8 mouse cellular contexts compared by ENCODE assay signal in the genomic region with DNA sequence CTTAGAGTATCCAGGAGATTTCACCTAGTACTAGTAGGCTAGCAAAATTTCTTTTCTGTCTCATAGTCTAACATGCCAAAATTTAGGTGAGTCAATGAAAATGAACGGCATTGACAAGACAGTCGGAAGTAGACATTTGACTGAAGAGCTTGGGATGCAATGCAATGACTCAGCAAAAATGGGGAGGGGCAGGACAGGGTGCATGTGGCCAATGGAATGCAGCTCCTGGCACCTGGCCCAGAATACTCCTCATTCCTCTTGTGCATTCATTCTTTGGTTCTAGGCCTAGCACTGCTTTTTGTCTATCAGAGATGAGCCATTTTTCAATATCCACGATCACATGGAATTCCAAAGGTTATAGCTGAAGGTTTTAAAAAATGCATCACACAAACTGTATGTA. TPM values are rescaled to one million over a fixed set of nuclear protein-coding genes. Genes with fewer than 3 reads are reported as not detected.
DNase-seq lines count a peak whose midpoint lies in the region.

No protein-coding gene starts in this region.

- peak; percentile 22 to 59 for DNase-seq in adrenal gland, adult (ENCODE audit: inconsistent age in 2 of 2, low spot score in 1 of 2)
- DNase-seq in adrenal gland, postnatal 4 days (ENCODE audit: low spot score in 2 of 2): no peak
- DNase-seq in ovary, postnatal 36 days (ENCODE audit: low spot score): peak; percentile 16
- no peak for DNase-seq in ovary, postnatal 10 days (ENCODE audit: low spot score)
- DNase-seq in heart, postnatal 10 days: peak; percentile 58 to 68
- peak; percentile 29 for DNase-seq in lung, postnatal 25 days (ENCODE audit: low spot score)
- DNase-seq in layer of hippocampus, adult 9-10 months (ENCODE audit: low spot score): no peak
- DNase-seq in left cerebral cortex, adult 9 months (ENCODE audit: low spot score in 2 of 2): no peak

- intact Hi-C loops in heart, postnatal 10 days (cut with DNase I): no loop called here

RNA-seq across cellular contexts. Expression of gene Sema3e, which starts 48.1 kb away (rescaled TPM):
- under 1 TPM; 0.51 to 0.62 TPM for total RNA-seq in adrenal gland, postnatal 4 days (2021)
- under 1 TPM; 0.12 to 0.19 TPM for total RNA-seq in heart, postnatal 10 days (2021)

Comparison
In these comparisons a context has a peak if more than half of its experiments do, and no peak if none do; other contexts are left out.
1. DNase-seq: peak in adrenal gland, adult (2 of 2), ovary, postnatal 36 days (single experiment), heart, postnatal 10 days (2 of 2) and lung, postnatal 25 days (single experiment); none in adrenal gland, postnatal 4 days (0 of 2), ovary, postnatal 10 days (single experiment), layer of hippocampus, adult 9-10 months (single experiment) and left cerebral cortex, adult 9 months (0 of 2).